Mouse (Mus musculus): ENCODE results near the gene Mettl3. TPM values are rescaled to one million over a fixed set of nuclear protein-coding genes. Genes with fewer than 3 reads are reported as not detected.
A peak's percentile ranks its signal among the peaks of the same experiment; 100 is the strongest.

The Mettl3 gene
- polyA plus RNA-seq, 1 experiment from 2014 or later: 50.1 TPM

- Histone ChIP-seq H3K4me3 (ENCODE audit: low read depth, low read length) (peak within 1 kb of the TSS; percentile 88), H3K27ac (replicated peaks; ENCODE audit: low read depth, low read length) (no peak within 1 kb of the TSS; the same call in 1 of the 2 replicates), H3K27me3 (ENCODE audit: control insufficient read depth, insufficient read depth, low read length) (no peaks in the 10 kb centered on the region), H3K4me1 (ENCODE audit: control insufficient read depth, insufficient read depth, low read length) (no peaks in the 10 kb centered on the region), H3K4me2 (ENCODE audit: low read depth, low read length) (peak within 1 kb of the TSS; percentile 57), H3K9me3 (replicated peaks; ENCODE audit: control insufficient read depth, low read length) (no peaks in the 10 kb centered on the region), H3K36me3 (replicated peaks; ENCODE audit: control insufficient read depth, insufficient read depth, low read depth, low read length) (no peaks in the 10 kb centered on the region), H3K9ac (replicated peaks; ENCODE audit: low read length) (peak within 1 kb of the TSS; percentile 78)
- DNase-seq (ENCODE audit: low spot score) (peak; percentile 99), ATAC-seq (replicated peaks; ENCODE audit: insufficient number of reproducible peaks, low FRiP score, low TSS enrichment, low read depth) (peak; percentile 99)
- 0% methylated on average over 66 of the region's 66 CpGs for WGBS
Observed at GRCm38 (mm10) chr14:52278932-52279746, 25.8 kb downstream of the Mettl3 start, which contains the start of the genes Tox4 and Rab2b. TSS of gene Tox4 (plus strand) at chr14:52279146. TSS of gene Rab2b (minus strand) at chr14:52279545.

GRCm38 (mm10) chr14:52277210-52277609 is 27.7 kb downstream of the Mettl3 start:
- 92% methylated on average over 4 of the region's 4 CpGs for WGBS
- no peak overlapping the region for H3K9ac ChIP-seq (replicated peaks; ENCODE audit: low read length)
- ATAC-seq (replicated peaks; ENCODE audit: insufficient number of reproducible peaks, low FRiP score, low TSS enrichment, low read depth) (no peak), DNase-seq (ENCODE audit: low spot score) (no peak)
- H3K4me3 ChIP-seq (ENCODE audit: low read depth, low read length): no peak overlapping the region
- no peak overlapping the region for H3K4me2 ChIP-seq (ENCODE audit: low read depth, low read length)
- no peaks in the 10 kb centered on the region for H3K36me3 ChIP-seq (replicated peaks; ENCODE audit: control insufficient read depth, insufficient read depth, low read depth, low read length)
- H3K27me3 ChIP-seq (ENCODE audit: control insufficient read depth, insufficient read depth, low read length): no peaks in the 10 kb centered on the region
- H3K27ac ChIP-seq (replicated peaks; ENCODE audit: low read depth, low read length): no peak overlapping the region
- H3K4me1 ChIP-seq (ENCODE audit: control insufficient read depth, insufficient read depth, low read length): no peaks in the 10 kb centered on the region
- H3K9me3 ChIP-seq (replicated peaks; ENCODE audit: control insufficient read depth, low read length): no peaks in the 10 kb centered on the region

GRCm38 (mm10) chr14:52272781-52273180 is 32.1 kb downstream of the Mettl3 start:
- no peaks in the 10 kb centered on the region for H3K27me3 ChIP-seq (ENCODE audit: control insufficient read depth, insufficient read depth, low read length)
- no peak for DNase-seq (ENCODE audit: low spot score)
- H3K27ac ChIP-seq (replicated peaks; ENCODE audit: low read depth, low read length): no peak overlapping the region
- ATAC-seq (replicated peaks; ENCODE audit: insufficient number of reproducible peaks, low FRiP score, low TSS enrichment, low read depth): no peak
- no peaks in the 10 kb centered on the region for H3K36me3 ChIP-seq (replicated peaks; ENCODE audit: control insufficient read depth, insufficient read depth, low read depth, low read length)
- no peak overlapping the region for H3K9ac ChIP-seq (replicated peaks; ENCODE audit: low read length)
- 69% methylated on average over 3 of the region's 3 CpGs for WGBS
- no peaks in the 10 kb centered on the region for H3K9me3 ChIP-seq (replicated peaks; ENCODE audit: control insufficient read depth, low read length)
- no peak overlapping the region for H3K4me2 ChIP-seq (ENCODE audit: low read depth, low read length)
- H3K4me3 ChIP-seq (ENCODE audit: low read depth, low read length): no peak overlapping the region
- no peaks in the 10 kb centered on the region for H3K4me1 ChIP-seq (ENCODE audit: control insufficient read depth, insufficient read depth, low read length)

- peak within 1 kb of the TSS; percentile 92 for H3K4me3 ChIP-seq (ENCODE audit: low read depth, low read length)
- peak; percentile 100 for ATAC-seq (replicated peaks; ENCODE audit: insufficient number of reproducible peaks, low FRiP score, low TSS enrichment, low read depth)
- H3K9me3 ChIP-seq (replicated peaks; ENCODE audit: control insufficient read depth, low read length): no peaks in the 10 kb centered on the region
- peak within 1 kb of the TSS; percentile 78 for H3K27ac ChIP-seq (replicated peaks; ENCODE audit: low read depth, low read length)
- DNase-seq (ENCODE audit: low spot score): peak; percentile 98
- no peaks in the 10 kb centered on the region for H3K4me1 ChIP-seq (ENCODE audit: control insufficient read depth, insufficient read depth, low read length)
- peak within 1 kb of the TSS; percentile 93 for H3K9ac ChIP-seq (replicated peaks; ENCODE audit: low read length)
- H3K4me2 ChIP-seq (ENCODE audit: low read depth, low read length): peak within 1 kb of the TSS; percentile 52
- H3K36me3 ChIP-seq (replicated peaks; ENCODE audit: control insufficient read depth, insufficient read depth, low read depth, low read length): no peaks in the 10 kb centered on the region; the same call in 1 of the 2 replicates
- no peaks in the 10 kb centered on the region for H3K27me3 ChIP-seq (ENCODE audit: control insufficient read depth, insufficient read depth, low read length)
- WGBS: under 1% methylated on average over 54 of the region's 54 CpGs
Observed at GRCm38 (mm10) chr14:52257484-52258213, 47.3 kb downstream of the Mettl3 start, which contains the start of gene Chd8. TSS of gene Chd8 (minus strand) at chr14:52257780.

- no peak overlapping the region for H3K27ac ChIP-seq (replicated peaks; ENCODE audit: low read depth, low read length)
- H3K4me3 ChIP-seq (ENCODE audit: low read depth, low read length): peak overlapping the region; percentile 92
- no peaks in the 10 kb centered on the region for H3K9me3 ChIP-seq (replicated peaks; ENCODE audit: control insufficient read depth, low read length)
- H3K4me1 ChIP-seq (ENCODE audit: control insufficient read depth, insufficient read depth, low read length): no peaks in the 10 kb centered on the region
- H3K27me3 ChIP-seq (ENCODE audit: control insufficient read depth, insufficient read depth, low read length): no peaks in the 10 kb centered on the region
- DNase-seq (ENCODE audit: low spot score): peak; percentile 46
- 10% methylated on average over 18 of the region's 18 CpGs for WGBS
- no peak for ATAC-seq (replicated peaks; ENCODE audit: insufficient number of reproducible peaks, low FRiP score, low TSS enrichment, low read depth)
- no peaks in the 10 kb centered on the region for H3K36me3 ChIP-seq (replicated peaks; ENCODE audit: control insufficient read depth, insufficient read depth, low read depth, low read length)
- H3K9ac ChIP-seq (replicated peaks; ENCODE audit: low read length): peak overlapping the region; percentile 93
- peak overlapping the region; percentile 52 for H3K4me2 ChIP-seq (ENCODE audit: low read depth, low read length)
Observed at GRCm38 (mm10) chr14:52256311-52257175, 48.4 kb downstream of the Mettl3 start.

GRCm38 (mm10) chr14:52246129-52246528 is 58.8 kb downstream of the Mettl3 start:
- H3K27me3 ChIP-seq (ENCODE audit: control insufficient read depth, insufficient read depth, low read length): no peaks in the 10 kb centered on the region
- no peaks in the 10 kb centered on the region for H3K36me3 ChIP-seq (replicated peaks; ENCODE audit: control insufficient read depth, insufficient read depth, low read depth, low read length)
- 83% methylated on average over 4 of the region's 4 CpGs for WGBS
- no peak overlapping the region for H3K4me3 ChIP-seq (ENCODE audit: low read depth, low read length)
- ATAC-seq (replicated peaks; ENCODE audit: insufficient number of reproducible peaks, low FRiP score, low TSS enrichment, low read depth) (no peak), DNase-seq (ENCODE audit: low spot score) (no peak)
- no peak overlapping the region for H3K27ac ChIP-seq (replicated peaks; ENCODE audit: low read depth, low read length)
- H3K4me1 ChIP-seq (ENCODE audit: control insufficient read depth, insufficient read depth, low read length): no peaks in the 10 kb centered on the region
- no peak overlapping the region for H3K9ac ChIP-seq (replicated peaks; ENCODE audit: low read length)
- no peaks in the 10 kb centered on the region for H3K9me3 ChIP-seq (replicated peaks; ENCODE audit: control insufficient read depth, low read length)
- H3K4me2 ChIP-seq (ENCODE audit: low read depth, low read length): no peak overlapping the region
